Mouse (Mus musculus) retina, adult 2 months (tissue): ENCODE results near the gene Tinagl1.

ENCODE experiments used
- DNase-seq: peaks from one replicate; pipeline ENCODE4 v3.0.0-alpha.2; 2012; ENCODE audit warnings: low read depth, low spot score

The Tinagl1 gene

GRCm38 (mm10) chr4:130141786-130142185 lies 33.1 kb downstream of the Tinagl1 start:
- no peak for DNase-seq

GRCm38 (mm10) chr4:130140992-130141402 lies 33.9 kb downstream of the Tinagl1 start:
- no peak for DNase-seq

- DNase-seq: no peak
Observed at GRCm38 (mm10) chr4:130139214-130139492, 35.8 kb downstream of the Tinagl1 start, which contains the start of gene Hcrtr1. Gene Hcrtr1 (minus strand): TSS chr4:130139359.

- peak; percentile 23 for DNase-seq
Observed at GRCm38 (mm10) chr4:130138441-130139213, 36.3 kb downstream of the Tinagl1 start.

- DNase-seq: no peak
Observed at GRCm38 (mm10) chr4:130133399-130133798, 41.5 kb downstream of the Tinagl1 start.

GRCm38 (mm10) chr4:130131448-130132105 lies 43.3 kb downstream of the Tinagl1 start:
- DNase-seq: no peak

GRCm38 (mm10) chr4:130130641-130131350 lies 44.1 kb downstream of the Tinagl1 start:
- no peak for DNase-seq

- DNase-seq: no peak
Observed at GRCm38 (mm10) chr4:130130082-130130481, 44.8 kb downstream of the Tinagl1 start.

GRCm38 (mm10) chr4:130128907-130129306 lies 46.0 kb downstream of the Tinagl1 start:
- DNase-seq: no peak

GRCm38 (mm10) chr4:130125935-130126334 lies 49.0 kb downstream of the Tinagl1 start:
- no peak for DNase-seq

- DNase-seq: no peak
Observed at GRCm38 (mm10) chr4:130125164-130125563, 49.8 kb downstream of the Tinagl1 start.

- DNase-seq: no peak
Observed at GRCm38 (mm10) chr4:130124110-130124509, 50.8 kb downstream of the Tinagl1 start.

GRCm38 (mm10) chr4:130123020-130123419 lies 51.9 kb downstream of the Tinagl1 start:
- no peak for DNase-seq

GRCm38 (mm10) chr4:130121560-130121959 lies 53.4 kb downstream of the Tinagl1 start:
- DNase-seq: no peak

GRCm38 (mm10) chr4:130120752-130121151 lies 54.2 kb downstream of the Tinagl1 start:
- DNase-seq: no peak
